Mouse (Mus musculus) midbrain, embryonic 12.5 days (tissue): ENCODE measurements around the gene Lgi1. TPM values are rescaled to one million over a fixed set of nuclear protein-coding genes. Genes with fewer than 3 reads are reported as not detected.

Experiments
- ATAC-seq: fragments of 200-750 bp; cut with Nextera tagmentation; 2 replicates; pipeline ENCODE4 v1.8.0; 2017; ENCODE audit warnings: low read depth, moderate TSS enrichment, moderate library complexity; ENCODE audit not compliant: low FRiP score
- H3K27ac ChIP-seq: fragments of 300-500 bp; sonication (generic); replicated peaks from 2 replicates; pipeline ENCODE4 v1.5.1; 2016; ENCODE audit warnings: mild to moderate bottlenecking
- H3K27me3 ChIP-seq: fragments of 300-500 bp; sonication (generic); 2 replicates; pipeline ENCODE4 v1.6.1; 2016; ENCODE audit warnings: mild to moderate bottlenecking
- H3K36me3 ChIP-seq: fragments of 300-500 bp; sonication (generic); 2 replicates; pipeline ENCODE4 v1.6.1; 2016
- H3K4me1 ChIP-seq: fragments of 300-500 bp; sonication (generic); 2 replicates; pipeline ENCODE4 v1.6.1; 2016
- H3K4me2 ChIP-seq: fragments of 300-500 bp; sonication (generic); replicated peaks from 2 replicates; pipeline ENCODE4 v1.6.1; 2016; ENCODE audit warnings: mild to moderate bottlenecking, moderate library complexity
- H3K4me3 ChIP-seq: fragments of 300-500 bp; sonication (generic); 2 replicates; pipeline ENCODE4 v1.5.1; 2016; ENCODE audit warnings: mild to moderate bottlenecking
- H3K9ac ChIP-seq: fragments of 300-500 bp; sonication (generic); replicated peaks from 2 replicates; pipeline ENCODE4 v1.6.1; 2016; ENCODE audit warnings: mild to moderate bottlenecking, moderate library complexity
- H3K9me3 ChIP-seq: fragments of 300-500 bp; sonication (generic); 2 replicates; pipeline ENCODE4 v1.6.1; 2016; ENCODE audit warnings: mild to moderate bottlenecking
- WGBS: fragments of 180-500 bp; shearing (Covaris S2); methylation state at CpG from one replicate; pipeline ENCODE4 v1.1.7; 2016; 5-methylcytosine and 5-hydroxymethylcytosine counted together
- polyA plus RNA-seq: library from polyadenylated mRNA; unstranded; fragments of >200 nt; fragmentation: Nextera tagmentation; extraction: Ambion mirVana; gene quantifications from 2 replicates; pipeline ENCODE4 v1.2.1, GENCODE M21; 2016

Gene Lgi1
- polyA plus RNA-seq, 1 experiment from 2014 or later: 3.6 TPM

DNA sequence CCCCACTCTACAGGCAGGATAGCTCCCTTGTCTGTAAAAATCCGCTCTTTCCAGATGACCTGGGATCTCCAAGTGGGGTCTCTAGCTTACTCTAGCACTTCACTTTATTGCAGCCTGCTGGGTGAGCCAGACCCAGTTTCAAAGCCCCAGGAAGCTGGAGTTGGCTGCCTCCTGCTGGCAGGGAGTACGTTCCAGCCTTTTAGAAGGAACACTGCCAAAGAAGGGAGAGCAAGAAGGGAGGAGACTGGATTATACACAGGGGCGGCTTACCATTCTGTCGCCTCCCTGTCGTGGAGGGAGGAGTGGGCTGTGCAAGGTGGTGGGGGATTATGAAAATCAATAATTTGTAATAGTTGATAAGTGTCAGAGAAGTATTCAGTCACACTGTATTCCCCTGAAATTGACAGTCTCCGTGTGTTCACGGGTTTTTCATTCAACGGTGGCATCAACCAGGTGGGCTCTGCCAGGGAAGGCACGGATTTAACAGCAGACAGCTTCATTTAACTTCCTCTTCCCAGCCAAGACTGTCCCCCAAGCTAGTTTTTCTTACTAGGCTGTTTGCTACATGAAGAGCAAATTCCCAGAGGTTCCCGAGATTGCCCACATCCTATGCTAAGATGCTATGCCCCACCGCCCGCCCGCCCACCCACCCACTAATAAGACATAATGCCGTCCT lies 369 bp upstream of the Lgi1 start:
- Histone ChIP-seq H3K27me3 (peaks cover 10% of the 10 kb centered on the region; the same call in 1 of the 2 replicates), H3K4me1 (peaks cover 28% of the 10 kb centered on the region), H3K4me2 (peak overlapping the region; percentile 48), H3K4me3 (peak overlapping the region; percentile 29), H3K27ac (0 out of 2 replicates have a peak overlapping the region, but pooled peaks have one; percentile 42), H3K9me3 (no peaks in the 10 kb centered on the region), H3K36me3 (no peaks in the 10 kb centered on the region), H3K9ac (peak overlapping the region; percentile 28; the same call in 1 of the 2 replicates)
- peak; percentile 47; the same call in 1 of the 2 replicates for ATAC-seq
- 18% methylated on average over 14 of the region's 14 CpGs for WGBS

DNA sequence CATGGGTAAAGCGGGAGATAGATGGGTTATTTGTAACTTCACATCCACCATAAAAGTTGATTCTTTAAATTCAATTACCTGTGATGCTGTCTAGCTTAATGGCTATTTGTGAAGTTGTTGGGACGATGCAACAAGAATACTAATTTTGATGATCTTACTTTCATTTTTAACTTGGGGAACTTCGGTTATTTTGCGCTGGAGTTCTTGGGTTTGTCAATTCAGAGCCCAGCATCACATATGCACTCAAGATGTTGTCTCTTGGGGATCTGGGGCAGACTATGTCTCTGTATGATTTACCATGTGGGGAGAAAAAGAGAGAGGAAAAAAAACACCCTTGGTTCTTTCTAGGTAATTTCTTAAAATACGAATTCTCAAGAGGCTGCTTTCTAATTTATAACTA lies 1.4 kb downstream of the Lgi1 start:
- peaks cover 10% of the 10 kb centered on the region; the same call in 1 of the 2 replicates for H3K27me3 ChIP-seq
- no peak overlapping the region for H3K27ac ChIP-seq
- no peaks in the 10 kb centered on the region for H3K36me3 ChIP-seq
- WGBS: 85% methylated on average over 5 of the region's 5 CpGs
- no peak overlapping the region for H3K9ac ChIP-seq
- no peak overlapping the region for H3K4me3 ChIP-seq
- no peaks in the 10 kb centered on the region for H3K9me3 ChIP-seq
- H3K4me2 ChIP-seq: peak overlapping the region; percentile 48
- peaks cover 16% of the 10 kb centered on the region for H3K4me1 ChIP-seq
- ATAC-seq: no peak

DNA sequence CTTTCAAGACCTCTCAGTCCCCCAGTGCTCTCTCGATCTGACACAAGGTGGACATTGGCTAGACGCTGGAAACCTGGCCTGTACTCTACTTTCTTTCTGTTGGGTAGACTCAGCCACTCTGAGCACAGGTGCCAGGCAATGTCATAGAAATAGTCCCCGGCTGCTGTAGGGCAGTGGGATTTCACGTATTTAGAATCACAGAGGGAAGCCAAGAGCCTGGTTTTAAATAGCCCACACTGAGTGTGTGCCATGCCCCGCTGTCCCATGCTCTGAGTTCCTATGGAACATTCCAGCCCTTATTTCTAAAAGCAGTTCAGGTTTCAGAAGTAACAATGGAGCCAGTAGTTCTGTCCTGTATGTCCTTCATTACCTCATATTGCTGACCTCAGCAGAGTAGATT lies 3.1 kb downstream of the Lgi1 start:
- no peaks in the 10 kb centered on the region for H3K9me3 ChIP-seq
- no peaks in the 10 kb centered on the region for H3K36me3 ChIP-seq
- H3K4me1 ChIP-seq: peaks cover 16% of the 10 kb centered on the region
- peaks cover 10% of the 10 kb centered on the region; the same call in 1 of the 2 replicates for H3K27me3 ChIP-seq
- no peak overlapping the region for H3K4me2 ChIP-seq
- no peak overlapping the region for H3K4me3 ChIP-seq
- no peak overlapping the region for H3K27ac ChIP-seq
- no peak overlapping the region for H3K9ac ChIP-seq
- 88% methylated on average over 5 of the region's 5 CpGs for WGBS
- ATAC-seq: no peak

DNA sequence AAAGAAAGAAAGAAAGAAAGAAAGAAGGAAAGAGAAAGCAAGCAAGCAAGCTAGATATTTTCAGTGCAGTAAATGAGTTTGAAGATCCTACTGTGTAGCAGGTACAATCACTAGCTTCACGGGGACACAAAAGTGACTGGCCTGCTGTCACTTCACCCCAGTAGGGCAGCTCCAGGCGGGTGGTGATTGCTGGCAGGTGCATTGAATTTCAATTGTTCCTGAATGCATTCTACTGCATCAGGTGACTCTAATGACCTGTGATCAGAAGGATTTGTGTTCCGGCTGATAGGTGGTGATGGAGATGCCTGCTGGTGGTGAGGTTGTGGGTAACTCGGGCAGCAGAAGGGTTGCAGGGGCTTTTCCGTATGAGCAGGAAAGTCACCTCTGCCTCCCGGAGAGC lies 6.7 kb downstream of the Lgi1 start:
- Histone ChIP-seq H3K4me2 (no peak overlapping the region), H3K27ac (no peak overlapping the region), H3K9me3 (no peaks in the 10 kb centered on the region), H3K27me3 (no peaks in the 10 kb centered on the region), H3K4me1 (no peaks in the 10 kb centered on the region), H3K36me3 (no peaks in the 10 kb centered on the region), H3K4me3 (no peak overlapping the region), H3K9ac (no peak overlapping the region)
- ATAC-seq: no peak
- WGBS: 48% methylated on average over 6 of the region's 6 CpGs

DNA sequence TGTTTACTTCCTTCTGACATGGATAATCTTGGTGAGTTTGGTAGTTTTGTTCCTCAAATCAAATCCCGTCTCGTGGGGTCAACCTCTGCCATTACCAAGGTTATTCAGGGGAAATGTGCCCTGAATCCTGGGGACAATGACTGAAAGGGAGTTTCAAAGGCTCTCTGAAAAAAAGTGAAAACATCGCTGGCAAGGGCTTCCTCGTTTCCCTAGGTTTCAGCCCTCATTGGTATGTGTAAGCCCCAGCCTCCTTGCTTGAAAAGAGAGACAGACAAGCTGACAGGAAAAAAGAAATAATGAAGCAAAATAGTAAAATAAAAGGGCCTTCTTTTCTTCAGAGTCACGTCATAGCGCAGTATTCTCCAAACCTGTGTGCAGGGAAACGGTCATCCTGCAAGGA lies 9.5 kb downstream of the Lgi1 start:
- 55% methylated on average over 7 of the region's 7 CpGs for WGBS
- no peaks in the 10 kb centered on the region for H3K9me3 ChIP-seq
- no peak overlapping the region for H3K27ac ChIP-seq
- no peaks in the 10 kb centered on the region for H3K36me3 ChIP-seq
- no peak overlapping the region for H3K4me3 ChIP-seq
- no peak overlapping the region for H3K9ac ChIP-seq
- no peak for ATAC-seq
- no peak overlapping the region for H3K4me2 ChIP-seq
- no peaks in the 10 kb centered on the region for H3K4me1 ChIP-seq
- no peaks in the 10 kb centered on the region for H3K27me3 ChIP-seq

DNA sequence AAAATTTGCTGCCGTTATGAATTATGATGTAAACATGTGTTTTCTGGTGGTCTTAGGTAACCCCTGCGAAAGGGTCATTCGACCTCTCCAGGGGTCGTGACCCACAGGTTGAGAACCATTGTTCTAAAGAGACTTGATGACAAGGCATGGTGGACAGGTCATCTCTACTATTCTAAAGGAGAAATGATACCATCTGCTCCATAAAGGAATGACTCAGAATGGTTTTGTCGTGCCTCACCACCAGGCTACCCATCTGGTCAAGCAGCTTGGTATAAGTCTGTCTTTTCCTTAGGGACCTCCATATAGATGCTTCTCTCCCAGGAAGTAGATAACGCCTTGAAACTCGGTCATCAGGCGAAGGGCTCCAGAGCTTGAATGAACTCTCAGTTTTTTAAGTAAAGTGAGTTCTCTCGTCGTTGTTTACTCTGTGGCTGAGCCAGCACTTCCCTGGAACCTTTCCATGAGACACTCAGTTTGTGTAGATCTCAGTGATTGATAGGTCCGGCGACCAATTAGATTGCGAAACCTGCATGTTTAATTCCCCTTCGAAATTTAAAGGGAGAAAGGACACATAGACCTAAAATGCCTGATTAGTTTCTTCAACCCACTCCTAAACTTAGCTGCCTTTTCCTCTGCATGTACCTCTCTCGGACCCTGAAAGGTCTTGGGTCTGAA lies 10.5 kb downstream of the Lgi1 start:
- Histone ChIP-seq H3K9me3 (no peaks in the 10 kb centered on the region), H3K4me2 (no peak overlapping the region), H3K36me3 (no peaks in the 10 kb centered on the region), H3K9ac (no peak overlapping the region), H3K27ac (no peak overlapping the region), H3K4me1 (no peaks in the 10 kb centered on the region), H3K4me3 (no peak overlapping the region), H3K27me3 (no peaks in the 10 kb centered on the region)
- no peak for ATAC-seq
- 88% methylated on average over 15 of the region's 15 CpGs for WGBS

DNA sequence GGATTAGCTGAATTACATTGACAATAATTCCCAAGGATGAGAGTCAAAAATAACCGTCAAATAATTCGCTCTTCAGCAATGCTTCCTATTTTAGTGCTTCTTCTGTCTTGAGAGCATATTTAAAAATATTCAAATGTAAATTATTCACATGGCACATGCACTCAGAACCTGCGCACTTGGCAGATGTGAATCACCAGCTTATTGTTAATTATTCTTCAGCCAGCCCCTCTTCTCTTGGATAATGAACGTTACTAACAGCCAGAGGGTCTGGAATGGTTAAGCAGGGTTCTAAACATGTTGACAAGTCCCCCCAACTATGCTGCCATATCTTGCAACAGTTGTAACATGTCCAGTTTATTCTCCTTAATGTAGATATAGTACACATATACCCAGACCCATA lies 11.9 kb downstream of the Lgi1 start:
- Histone ChIP-seq H3K9ac (no peak overlapping the region), H3K36me3 (no peaks in the 10 kb centered on the region), H3K4me2 (no peak overlapping the region), H3K9me3 (no peaks in the 10 kb centered on the region), H3K4me3 (no peak overlapping the region), H3K27ac (no peak overlapping the region), H3K4me1 (no peaks in the 10 kb centered on the region), H3K27me3 (no peaks in the 10 kb centered on the region)
- 82% methylated on average over 4 of the region's 4 CpGs for WGBS
- ATAC-seq: no peak

DNA sequence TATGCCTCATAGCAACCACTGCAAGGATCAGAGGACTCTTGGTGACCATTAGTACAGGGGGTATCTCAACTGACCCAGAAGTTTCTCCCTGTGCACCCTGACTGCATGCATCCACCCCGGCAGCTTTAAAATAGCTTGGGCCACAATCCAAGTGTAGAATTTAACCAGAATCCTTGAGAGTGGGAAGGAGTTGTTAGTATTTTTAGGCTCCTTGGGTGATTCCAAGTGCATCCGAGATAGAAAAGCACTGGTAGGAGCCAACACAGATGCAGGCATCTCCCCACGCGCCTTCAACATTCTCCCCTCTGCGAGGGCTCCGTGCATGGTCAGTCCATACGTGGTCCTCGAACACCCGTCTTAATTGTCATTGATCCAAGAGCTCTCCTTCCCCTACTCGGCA lies 15.9 kb downstream of the Lgi1 start:
- no peaks in the 10 kb centered on the region for H3K27me3 ChIP-seq
- 92% methylated on average over 10 of the region's 10 CpGs for WGBS

DNA sequence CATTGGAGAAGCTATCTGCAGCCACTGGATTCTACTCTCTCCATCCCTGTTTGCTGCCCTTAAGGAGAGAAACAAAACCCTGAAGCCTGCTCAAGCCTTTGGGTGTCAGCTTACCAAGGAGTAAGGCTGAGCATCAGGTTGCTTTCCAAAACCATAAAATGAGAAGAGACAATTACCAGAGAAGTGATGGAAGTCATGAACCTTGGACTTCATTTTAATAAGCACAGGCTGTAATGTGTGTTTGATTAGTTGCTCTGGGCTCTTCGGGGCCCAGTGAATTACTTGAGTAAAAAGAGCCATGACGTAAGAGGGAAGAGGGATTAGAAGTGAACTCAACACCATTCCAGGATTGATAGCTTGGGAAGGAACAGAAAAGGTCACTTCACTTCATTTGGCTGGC lies 18.1 kb downstream of the Lgi1 start:
- Histone ChIP-seq H3K27me3 (no peaks in the 10 kb centered on the region), H3K4me3 (no peak overlapping the region), H3K9ac (no peak overlapping the region), H3K9me3 (no peaks in the 10 kb centered on the region), H3K4me1 (no peaks in the 10 kb centered on the region), H3K36me3 (no peaks in the 10 kb centered on the region), H3K27ac (no peak overlapping the region), H3K4me2 (no peak overlapping the region)
- WGBS: 35% methylated on average over 2 of the region's 2 CpGs
- ATAC-seq: no peak

More for the DNA sequence above, 15.9 kb downstream of the Lgi1 start:
- Histone ChIP-seq H3K27ac (no peak overlapping the region), H3K36me3 (no peaks in the 10 kb centered on the region), H3K4me1 (no peaks in the 10 kb centered on the region), H3K4me2 (no peak overlapping the region), H3K9me3 (no peaks in the 10 kb centered on the region), H3K4me3 (no peak overlapping the region), H3K9ac (no peak overlapping the region)
- ATAC-seq: no peak

DNA sequence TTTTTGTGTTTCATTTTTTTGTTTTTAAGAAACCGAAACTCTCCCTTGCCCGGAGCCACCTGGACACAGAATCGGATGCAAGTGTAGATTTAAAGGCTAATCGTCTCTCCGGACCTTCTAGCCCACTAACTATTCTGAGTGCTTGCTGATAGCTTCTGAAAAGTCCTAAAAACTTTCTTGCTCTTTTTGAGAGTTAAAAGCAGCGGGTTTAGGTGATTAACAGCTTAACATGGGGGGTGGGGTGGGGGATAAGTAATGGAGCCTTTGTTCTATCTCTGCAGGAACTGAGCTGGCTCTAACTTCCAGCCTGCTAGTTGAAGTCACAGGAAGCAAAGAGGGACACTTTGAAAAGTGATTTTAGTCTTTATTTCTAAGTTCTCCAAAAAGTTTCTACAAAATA lies 24.2 kb downstream of the Lgi1 start:
- H3K9ac ChIP-seq: no peak overlapping the region
- no peaks in the 10 kb centered on the region for H3K9me3 ChIP-seq
- H3K27me3 ChIP-seq: no peaks in the 10 kb centered on the region
- WGBS: 67% methylated on average over 6 of the region's 6 CpGs
- no peaks in the 10 kb centered on the region for H3K36me3 ChIP-seq
- no peak for ATAC-seq
- no peak overlapping the region for H3K4me3 ChIP-seq
- H3K4me2 ChIP-seq: no peak overlapping the region
- no peaks in the 10 kb centered on the region for H3K4me1 ChIP-seq
- no peak overlapping the region for H3K27ac ChIP-seq

DNA sequence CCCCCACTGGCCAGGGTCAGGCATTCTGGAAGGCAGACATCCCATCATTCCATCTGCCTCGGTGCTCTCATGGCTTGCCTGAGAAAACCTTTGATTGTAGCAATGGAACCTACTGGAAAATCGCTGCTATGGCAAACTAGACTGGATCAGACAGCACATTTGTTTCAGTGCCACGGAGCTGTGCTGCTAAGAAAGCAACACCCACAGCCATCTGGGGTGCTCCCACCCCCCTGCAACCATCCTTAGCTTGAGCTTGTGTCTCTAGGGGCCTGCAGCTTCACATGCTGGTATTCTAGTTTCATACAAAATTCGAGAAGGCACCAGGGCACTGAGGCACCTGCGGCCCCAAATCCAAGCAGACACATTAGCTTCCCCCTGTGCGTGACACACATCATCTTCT lies 27.1 kb downstream of the Lgi1 start:
- H3K27me3 ChIP-seq: no peaks in the 10 kb centered on the region
- no peak for ATAC-seq
- H3K9me3 ChIP-seq: no peaks in the 10 kb centered on the region
- no peak overlapping the region for H3K4me3 ChIP-seq
- no peak overlapping the region for H3K4me2 ChIP-seq
- H3K4me1 ChIP-seq: no peaks in the 10 kb centered on the region
- H3K36me3 ChIP-seq: no peaks in the 10 kb centered on the region
- 78% methylated on average over 6 of the region's 6 CpGs for WGBS
- peak overlapping the region; percentile 2; the same call in 1 of the 2 replicates for H3K27ac ChIP-seq
- H3K9ac ChIP-seq: no peak overlapping the region

DNA sequence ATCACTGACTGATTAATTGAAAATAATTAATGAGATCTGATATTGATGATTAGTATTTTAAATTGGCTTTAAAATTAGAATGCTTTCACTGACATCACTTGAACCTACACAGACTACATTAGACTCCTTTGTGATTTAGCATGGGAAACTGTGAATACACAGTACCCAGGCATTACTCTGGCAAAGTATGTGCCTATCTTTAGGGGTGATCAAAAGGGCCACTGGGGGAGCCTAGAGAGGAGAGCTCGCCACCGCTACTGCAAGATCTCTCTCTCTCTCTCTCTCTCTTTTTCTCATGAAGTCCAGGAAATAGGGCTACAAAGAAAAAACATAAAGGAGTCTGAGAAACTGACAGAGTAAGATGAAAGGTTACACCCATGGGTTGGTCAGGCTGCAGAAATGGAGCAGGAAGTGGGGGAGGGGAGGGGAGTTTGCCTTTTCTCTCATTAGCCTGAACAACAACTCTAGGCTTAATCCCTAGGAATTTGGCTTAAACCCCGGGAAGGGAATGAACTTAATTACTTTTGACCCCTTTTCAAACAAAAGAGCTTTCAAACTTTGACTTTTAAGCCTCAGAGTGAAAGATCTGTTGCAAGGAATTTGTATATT lies 33.8 kb downstream of the Lgi1 start:
- Histone ChIP-seq H3K4me3 (no peak overlapping the region), H3K4me2 (no peak overlapping the region), H3K4me1 (peaks cover 3% of the 10 kb centered on the region; the same call in 1 of the 2 replicates), H3K9ac (no peak overlapping the region), H3K9me3 (no peaks in the 10 kb centered on the region), H3K36me3 (no peaks in the 10 kb centered on the region), H3K27ac (no peak overlapping the region), H3K27me3 (no peaks in the 10 kb centered on the region)
- 0% methylated on average over 3 of the region's 3 CpGs for WGBS
- ATAC-seq: no peak
